Mouse (Mus musculus) embryonic facial prominence, embryonic 12.5 days (tissue): ENCODE data around the gene Setdb1. TPM values are rescaled to one million over a fixed set of nuclear protein-coding genes. Genes with fewer than 3 reads are reported as not detected.

Experiments
- ATAC-seq: fragments of 200-750 bp; cut with Nextera tagmentation; 2 replicates; pipeline ENCODE4 v1.8.0; 2017; ENCODE audit not compliant: insufficient number of reproducible peaks, insufficient read depth, low FRiP score, low TSS enrichment
- H3K27ac ChIP-seq: fragments of 300-500 bp; sonication (generic); 2 replicates; pipeline ENCODE4 v1.5.1; 2016; ENCODE audit warnings: mild to moderate bottlenecking
- H3K27me3 ChIP-seq: fragments of 300-500 bp; sonication (generic); 2 replicates; pipeline ENCODE4 v1.6.1; 2016; ENCODE audit warnings: mild to moderate bottlenecking, moderate library complexity
- H3K36me3 ChIP-seq: fragments of 300-500 bp; sonication (generic); 2 replicates; pipeline ENCODE4 v1.6.1; 2016; ENCODE audit warnings: mild to moderate bottlenecking
- H3K4me1 ChIP-seq: fragments of 300-500 bp; sonication (generic); 2 replicates; pipeline ENCODE4 v1.6.1; 2016
- H3K4me2 ChIP-seq: fragments of 300-500 bp; sonication (generic); replicated peaks from 2 replicates; pipeline ENCODE4 v1.6.1; 2016; ENCODE audit warnings: mild to moderate bottlenecking, moderate library complexity
- H3K4me3 ChIP-seq: fragments of 300-500 bp; sonication (generic); 2 replicates; pipeline ENCODE4 v1.5.1; 2016; ENCODE audit warnings: mild to moderate bottlenecking
- H3K9ac ChIP-seq: fragments of 300-500 bp; sonication (generic); 2 replicates; pipeline ENCODE4 v1.6.1; 2016; ENCODE audit warnings: mild to moderate bottlenecking, moderate library complexity
- H3K9me3 ChIP-seq: fragments of 300-500 bp; sonication (generic); 2 replicates; pipeline ENCODE4 v1.6.1; 2016; ENCODE audit warnings: mild to moderate bottlenecking, moderate library complexity
- WGBS: fragments of 180-500 bp; shearing (Covaris S2); methylation state at CpG from one replicate; pipeline ENCODE4 v1.1.7; 2016; 5-methylcytosine and 5-hydroxymethylcytosine counted together
- polyA plus RNA-seq: library from polyadenylated mRNA; unstranded; fragments of >200 nt; fragmentation: Nextera tagmentation; extraction: Ambion mirVana; gene quantifications from 2 replicates; pipeline ENCODE4 v1.2.1, GENCODE M21; 2016

The Setdb1 gene
- polyA plus RNA-seq, 1 experiment from 2014 or later = 61.8 TPM

DNA sequence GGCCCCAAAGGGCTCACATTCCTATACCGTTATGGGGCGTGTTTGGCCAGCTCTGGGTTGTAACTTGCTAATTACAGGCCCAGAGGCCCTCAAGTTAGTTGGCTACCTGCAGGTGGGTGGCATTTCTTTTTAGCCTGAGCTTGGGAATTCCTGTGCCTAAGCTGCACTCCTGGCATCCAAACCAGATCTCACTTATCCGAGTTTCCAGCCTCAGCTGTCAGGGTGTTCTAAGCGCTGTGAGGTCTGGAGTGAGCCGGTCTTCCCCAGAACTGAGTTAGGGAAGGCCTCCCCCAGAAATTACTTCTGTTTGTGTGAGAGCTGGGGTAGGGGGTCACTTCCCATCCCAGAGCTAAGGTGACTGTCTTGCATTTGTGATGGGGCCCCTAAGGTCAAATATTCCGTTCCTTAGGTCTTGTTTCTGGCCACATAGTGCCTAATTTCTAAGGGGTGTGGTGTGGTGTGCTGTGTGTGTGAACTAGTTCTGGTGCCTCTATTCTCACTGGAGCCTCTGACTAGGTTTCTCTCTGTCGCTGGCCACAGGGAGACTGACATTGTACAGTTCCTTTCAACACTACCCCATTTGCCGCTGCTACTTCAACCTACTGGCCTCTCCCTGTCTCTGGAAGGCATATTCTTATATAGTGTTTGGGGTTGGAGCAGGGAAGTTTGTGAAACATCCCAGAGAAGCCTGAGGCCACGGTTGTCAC, 41.0 kb downstream of the Setdb1 start:
- Histone ChIP-seq H3K9ac (peak overlapping the region; percentile 95), H3K4me1 (peaks cover 30% of the 10 kb centered on the region), H3K9me3 (no peaks in the 10 kb centered on the region), H3K4me2 (peak overlapping the region; percentile 83), H3K27me3 (no peaks in the 10 kb centered on the region), H3K36me3 (peaks cover 19% of the 10 kb centered on the region), H3K27ac (peak overlapping the region; percentile 95), H3K4me3 (peak overlapping the region; percentile 70)
- WGBS = 14% methylated on average over 9 of the region's 9 CpGs
- ATAC-seq = no peak

DNA sequence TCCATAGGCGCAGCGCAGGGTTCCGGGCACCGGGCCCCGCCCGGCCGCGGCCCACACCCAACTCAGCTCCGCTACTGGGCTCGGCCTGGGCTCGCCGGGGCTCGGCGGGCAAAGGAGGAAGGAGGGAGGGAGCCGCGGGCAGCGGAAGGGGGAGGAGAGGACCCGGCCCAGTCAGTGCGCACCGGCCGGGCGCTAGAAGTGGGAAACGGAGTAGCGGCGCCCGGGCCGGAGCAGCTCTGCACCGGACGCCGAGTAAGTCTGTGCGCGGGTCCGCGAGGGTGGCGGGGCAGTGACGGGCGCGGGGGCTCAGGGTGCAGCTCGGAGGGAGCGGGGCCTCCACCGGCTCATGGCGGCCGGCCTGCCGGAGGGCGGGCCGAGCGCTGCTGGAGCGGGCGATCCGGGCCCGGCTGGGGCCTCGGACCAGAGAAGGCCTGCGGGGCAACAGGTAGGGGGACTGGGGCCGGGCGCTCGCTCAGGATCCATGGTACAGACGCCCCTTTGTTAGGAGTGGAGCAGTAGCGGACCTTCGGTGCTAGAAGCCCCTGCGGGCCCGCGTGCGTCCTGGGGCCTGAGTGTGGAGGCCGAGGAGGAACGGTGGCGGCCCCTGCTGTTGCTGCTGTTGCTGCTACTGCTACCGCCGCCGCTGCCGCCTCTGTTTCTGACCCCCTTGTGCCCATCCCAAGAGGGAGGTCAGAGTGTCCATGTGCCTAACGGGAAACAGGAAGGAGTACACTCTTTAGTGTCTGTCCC, 41.7 kb downstream of the Setdb1 start:
- 1% methylated on average over 66 of the region's 71 CpGs for WGBS
- H3K27me3 ChIP-seq = no peaks in the 10 kb centered on the region
- peak overlapping the region; percentile 70 for H3K4me3 ChIP-seq
- H3K4me1 ChIP-seq = peaks cover 30% of the 10 kb centered on the region
- H3K9ac ChIP-seq = peak overlapping the region; percentile 95
- peak overlapping the region; percentile 83 for H3K4me2 ChIP-seq
- ATAC-seq = peak; percentile 92
- H3K36me3 ChIP-seq = peaks cover 12% of the 10 kb centered on the region
- H3K9me3 ChIP-seq = no peaks in the 10 kb centered on the region
- peak overlapping the region; percentile 95 for H3K27ac ChIP-seq

DNA sequence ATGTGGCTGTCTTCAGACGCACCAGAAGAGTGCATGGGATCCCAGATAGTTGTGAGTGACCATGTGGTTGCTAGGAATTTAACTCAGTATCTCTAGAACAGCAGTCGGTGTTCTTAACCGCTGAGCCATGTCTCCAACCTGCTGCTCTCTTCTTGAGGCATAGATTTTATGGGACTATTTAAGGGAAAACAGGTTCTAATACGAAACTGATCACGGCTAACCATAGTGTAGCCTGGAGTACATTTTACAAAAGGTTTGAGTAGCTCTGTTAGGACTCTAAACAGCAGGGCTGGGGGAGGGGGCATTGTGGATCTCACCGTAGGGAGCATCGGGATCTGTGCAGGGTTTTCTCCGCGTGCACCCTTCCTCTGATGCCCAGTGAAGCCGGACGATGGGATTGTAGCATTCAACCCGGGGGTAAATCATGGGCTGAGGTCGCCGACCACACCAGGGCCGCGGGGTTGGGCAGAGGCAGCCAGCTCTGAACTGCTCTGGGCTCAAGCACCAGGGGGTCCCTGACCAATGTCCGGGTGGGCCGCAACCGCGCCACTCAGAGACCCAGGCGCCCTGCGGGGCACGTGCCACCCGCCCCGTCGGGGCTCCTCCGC, 42.4 kb downstream of the Setdb1 start, which contains the start of gene Cers2:
TSS of gene Cers2 (plus strand) at position 306 of the 608 bp plus-strand sequence.
- H3K9me3 ChIP-seq = no peaks in the 10 kb centered on the region
- peak within 1 kb of the TSS; percentile 70 for H3K4me3 ChIP-seq
- WGBS = 5% methylated on average over 27 of the region's 27 CpGs
- H3K27me3 ChIP-seq = no peaks in the 10 kb centered on the region
- peak within 1 kb of the TSS; percentile 95 for H3K27ac ChIP-seq
- H3K36me3 ChIP-seq = 0 out of 2 replicates have a peak, but pooled peaks cover 7% of the 10 kb centered on the region
- H3K9ac ChIP-seq = peak within 1 kb of the TSS; percentile 95
- peaks cover 28% of the 10 kb centered on the region for H3K4me1 ChIP-seq
- peak within 1 kb of the TSS; percentile 83 for H3K4me2 ChIP-seq
- 0 out of 2 replicates have a peak, but pooled peaks have one; percentile 29 for ATAC-seq

DNA sequence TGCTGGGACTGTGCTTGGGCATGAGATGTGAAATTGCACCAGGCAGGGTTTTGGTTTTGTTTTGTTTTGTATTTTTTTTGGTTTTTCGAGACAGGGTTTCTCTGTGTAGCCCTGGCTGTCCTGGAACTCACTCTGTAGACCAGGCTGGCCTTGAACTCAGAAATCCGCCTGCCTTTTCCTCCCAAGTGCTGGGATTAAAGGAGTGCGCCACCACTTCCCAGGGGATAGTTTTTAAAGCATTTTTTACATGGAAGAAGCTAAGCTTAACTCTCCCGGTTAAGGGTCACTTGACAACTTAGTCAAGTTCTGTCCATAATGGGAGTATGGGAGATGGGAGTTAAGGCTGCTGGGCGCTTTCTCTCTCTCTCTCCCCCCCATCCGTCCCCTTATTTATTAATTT, 42.9 kb downstream of the Setdb1 start:
- Histone ChIP-seq H3K4me1 (peaks cover 25% of the 10 kb centered on the region), H3K4me2 (peak overlapping the region; percentile 83), H3K4me3 (peak overlapping the region; percentile 70; the same call in 1 of the 2 replicates)

DNA sequence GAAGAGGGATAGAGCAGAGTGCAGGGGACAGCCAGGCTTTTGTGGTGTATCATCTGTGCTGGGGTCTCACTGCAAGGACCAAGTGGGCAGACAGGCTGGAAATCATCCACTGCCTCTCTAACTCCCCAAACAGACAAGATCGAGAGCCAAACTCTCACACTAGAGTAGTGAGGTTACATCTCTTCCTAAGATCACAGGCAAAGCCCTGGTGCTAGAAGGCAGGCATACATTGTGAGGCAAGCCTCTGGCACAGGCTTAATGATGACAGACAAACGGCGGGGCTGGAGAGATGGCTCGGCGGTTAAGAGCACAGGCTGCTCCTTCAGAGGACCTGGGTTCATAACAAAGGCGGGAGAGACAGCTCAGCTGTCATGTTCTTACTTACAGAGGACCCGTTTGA, 43.5 kb downstream of the Setdb1 start:
- Histone ChIP-seq H3K4me3 (no peak overlapping the region), H3K27me3 (no peaks in the 10 kb centered on the region), H3K4me1 (peaks cover 19% of the 10 kb centered on the region), H3K9me3 (no peaks in the 10 kb centered on the region), H3K9ac (no peak overlapping the region), H3K36me3 (0 out of 2 replicates have a peak, but pooled peaks cover 2% of the 10 kb centered on the region), H3K27ac (no peak overlapping the region), H3K4me2 (no peak overlapping the region)
- WGBS = 46% methylated on average over 7 of the region's 7 CpGs
- ATAC-seq = no peak

More for the DNA sequence above, 42.9 kb downstream of the Setdb1 start:
- no peak for ATAC-seq
- 61% methylated on average over 6 of the region's 6 CpGs for WGBS
- H3K9me3 ChIP-seq = no peaks in the 10 kb centered on the region
- H3K27ac ChIP-seq = 0 out of 2 replicates have a peak overlapping the region, but pooled peaks have one; percentile 95
- 0 out of 2 replicates have a peak, but pooled peaks cover 7% of the 10 kb centered on the region for H3K36me3 ChIP-seq
- 0 out of 2 replicates have a peak overlapping the region, but pooled peaks have one; percentile 7 for H3K9ac ChIP-seq
- H3K27me3 ChIP-seq = no peaks in the 10 kb centered on the region

DNA sequence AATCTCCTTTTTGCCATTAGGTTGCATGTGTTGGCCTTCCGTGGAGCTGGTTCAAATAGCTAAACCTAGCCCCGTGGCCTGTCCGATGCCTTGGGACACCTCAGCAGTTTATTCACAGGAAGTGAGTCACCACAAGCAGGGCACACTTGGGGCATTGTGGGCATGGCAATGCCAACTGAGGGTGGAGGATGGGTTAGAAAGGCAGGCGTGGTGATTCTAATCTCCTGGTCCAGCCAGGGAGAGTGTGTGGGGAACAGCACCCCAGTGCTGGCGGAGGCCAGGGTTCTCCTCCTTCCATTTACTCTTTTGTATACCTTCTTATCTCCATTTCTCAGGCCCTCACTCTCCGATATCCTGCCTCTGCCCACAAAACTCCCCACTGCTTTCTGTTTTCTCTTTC, 44.4 kb downstream of the Setdb1 start:
- no peaks in the 10 kb centered on the region for H3K27me3 ChIP-seq
- no peak overlapping the region for H3K9ac ChIP-seq
- no peak overlapping the region for H3K27ac ChIP-seq
- no peak overlapping the region for H3K4me2 ChIP-seq
- H3K9me3 ChIP-seq = no peaks in the 10 kb centered on the region
- H3K36me3 ChIP-seq = no peaks in the 10 kb centered on the region
- WGBS = 82% methylated on average over 6 of the region's 6 CpGs
- ATAC-seq = no peak
- peaks cover 14% of the 10 kb centered on the region for H3K4me1 ChIP-seq
- H3K4me3 ChIP-seq = no peak overlapping the region

DNA sequence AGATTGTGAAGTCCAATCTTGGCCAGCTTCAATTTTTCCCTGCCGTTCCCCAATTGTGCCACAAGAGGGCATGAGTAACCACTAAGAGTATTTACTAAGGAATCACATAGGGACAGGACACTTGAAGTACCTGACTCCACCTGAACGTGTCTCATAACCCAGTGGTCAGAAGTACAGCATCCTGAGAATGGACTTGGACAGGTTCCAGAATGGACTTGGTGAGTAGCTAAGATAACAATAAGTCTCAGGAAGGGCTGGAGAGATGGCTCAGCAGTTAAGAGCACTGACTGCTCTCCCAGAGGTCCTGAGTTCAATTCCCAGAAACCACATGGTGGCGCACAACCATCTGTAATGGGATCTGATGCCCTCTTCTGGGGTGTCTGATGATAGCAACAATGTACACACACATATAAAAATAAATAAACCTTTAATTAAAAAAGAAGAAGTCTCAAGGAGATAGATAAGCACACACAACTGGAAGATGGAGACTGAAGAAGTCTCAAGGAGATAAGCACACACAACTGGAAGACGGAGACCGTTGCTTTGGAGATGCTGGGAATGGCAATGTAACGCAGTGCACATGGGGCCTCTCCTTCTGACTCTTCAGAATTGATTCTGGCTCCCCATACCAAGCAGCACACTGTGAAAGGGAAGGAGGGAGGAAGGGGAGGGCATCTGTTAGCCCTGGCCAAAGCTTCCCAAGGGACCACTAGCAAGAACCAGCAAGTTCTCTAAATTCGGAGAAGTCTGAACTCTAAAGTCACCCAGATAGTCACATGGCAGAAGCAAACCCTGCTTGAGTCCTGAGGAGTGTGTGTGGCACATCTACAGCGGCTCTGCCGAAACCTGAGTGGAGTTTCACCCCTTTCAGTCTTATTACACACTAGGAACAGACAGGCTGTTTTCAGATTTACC, 45.8 kb downstream of the Setdb1 start:
- Histone ChIP-seq H3K36me3 (no peaks in the 10 kb centered on the region), H3K4me3 (no peak overlapping the region), H3K9me3 (no peaks in the 10 kb centered on the region), H3K27ac (no peak overlapping the region), H3K4me2 (no peak overlapping the region), H3K9ac (no peak overlapping the region), H3K4me1 (peaks cover 4% of the 10 kb centered on the region), H3K27me3 (no peaks in the 10 kb centered on the region)
- ATAC-seq = no peak
- 64% methylated on average over 9 of the region's 9 CpGs for WGBS

DNA sequence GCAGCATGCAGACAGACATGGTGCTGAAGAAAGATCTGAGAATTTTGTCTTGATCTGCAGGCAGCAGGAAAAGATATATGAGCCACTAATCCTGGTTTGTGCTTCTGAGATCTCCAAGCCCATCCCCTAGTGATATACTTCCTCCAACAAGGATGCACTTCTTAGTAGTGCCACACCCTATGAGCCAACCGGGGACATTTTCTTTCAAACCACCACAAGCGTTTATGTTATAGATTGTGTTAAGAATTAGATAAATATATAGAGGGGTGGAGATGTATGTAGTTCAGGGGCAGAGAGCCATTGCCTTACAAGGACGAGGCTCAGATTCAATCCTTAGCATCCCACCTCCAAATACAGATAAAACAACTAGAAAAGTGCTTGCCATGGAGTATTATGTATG, 46.5 kb downstream of the Setdb1 start:
- H3K9ac ChIP-seq = no peak overlapping the region
- 63% methylated on average over 3 of the region's 3 CpGs for whole genome bisulfite sequencing
- no peak overlapping the region for H3K27ac ChIP-seq
- H3K27me3 ChIP-seq = no peaks in the 10 kb centered on the region
- no peak for ATAC-seq
- H3K9me3 ChIP-seq = no peaks in the 10 kb centered on the region
- H3K4me2 ChIP-seq = no peak overlapping the region
- H3K36me3 ChIP-seq = no peaks in the 10 kb centered on the region
- no peak overlapping the region for H3K4me3 ChIP-seq
- H3K4me1 ChIP-seq = no peaks in the 10 kb centered on the region

DNA sequence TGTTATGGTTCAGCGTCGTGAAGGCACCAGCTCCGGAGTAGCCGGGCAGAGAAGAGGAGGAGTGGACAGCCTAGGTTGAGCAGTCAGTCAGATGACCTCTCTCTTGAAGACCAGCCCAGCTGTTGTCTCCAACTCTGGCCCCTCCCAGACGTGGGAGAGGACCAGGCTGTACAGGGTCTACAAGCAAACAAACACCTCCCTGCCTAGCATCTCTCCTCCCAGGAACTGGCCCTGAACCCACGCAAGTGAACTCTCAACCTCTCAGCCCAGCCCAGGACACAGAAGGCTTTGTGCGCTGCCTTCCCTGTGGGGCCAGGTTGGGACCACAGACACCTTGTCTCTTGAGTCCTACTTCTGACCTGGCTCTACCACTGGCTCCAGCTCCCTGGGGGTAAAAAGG, 49.9 kb downstream of the Setdb1 start, which contains the start of gene Anxa9:
TSS of gene Anxa9 (minus strand) at position 77 of the 400 bp plus-strand sequence.
- no peaks in the 10 kb centered on the region for H3K9me3 ChIP-seq
- WGBS = 51% methylated on average over 7 of the region's 7 CpGs
- no peak within 1 kb of the TSS for H3K27ac ChIP-seq
- H3K4me2 ChIP-seq = no peak within 1 kb of the TSS
- H3K27me3 ChIP-seq = no peaks in the 10 kb centered on the region
- H3K4me1 ChIP-seq = no peaks in the 10 kb centered on the region
- no peaks in the 10 kb centered on the region for H3K36me3 ChIP-seq
- ATAC-seq = no peak
- no peak within 1 kb of the TSS for H3K4me3 ChIP-seq
- no peak within 1 kb of the TSS for H3K9ac ChIP-seq

DNA sequence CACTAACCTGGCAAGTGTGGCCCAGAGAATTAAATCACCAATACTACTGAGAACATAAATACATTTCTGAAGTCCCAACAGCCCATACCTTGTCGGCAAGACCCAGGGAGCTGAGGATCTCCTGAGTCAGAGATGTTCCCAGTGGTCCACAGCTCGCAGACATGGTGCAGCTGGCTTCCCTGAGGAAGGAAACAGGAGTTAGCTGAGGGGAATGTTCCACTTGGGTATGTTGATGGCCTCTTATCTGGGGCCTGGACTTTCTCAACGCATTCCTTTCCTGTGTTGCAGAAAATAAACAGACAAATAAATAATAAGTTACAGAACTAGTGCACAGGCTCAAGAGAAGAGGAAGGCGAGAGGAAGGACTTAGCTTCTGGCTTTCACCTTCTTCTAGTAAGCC, 50.8 kb downstream of the Setdb1 start:
- no peaks in the 10 kb centered on the region for H3K4me1 ChIP-seq
- H3K27me3 ChIP-seq = no peaks in the 10 kb centered on the region
- H3K4me3 ChIP-seq = no peak overlapping the region
- no peak for ATAC-seq
- H3K27ac ChIP-seq = no peak overlapping the region
- H3K36me3 ChIP-seq = no peaks in the 10 kb centered on the region
- no peak overlapping the region for H3K9ac ChIP-seq
- H3K9me3 ChIP-seq = no peaks in the 10 kb centered on the region
- WGBS = 89% methylated on average over 4 of the region's 4 CpGs
- H3K4me2 ChIP-seq = no peak overlapping the region
